Mouse (Mus musculus) C2C12 (cell line): ENCODE data around the gene Msrb3.

Source experiments
- CTCF ChIP-seq: IDR thresholded peaks from one replicate; pipeline ENCODE4 v1.5.1; 2011; ENCODE audit not compliant: control insufficient read depth, insufficient read depth, insufficient read length
- MYOD1 ChIP-seq: IDR thresholded peaks from one replicate; pipeline ENCODE4 v1.6.1; 2011; ENCODE audit warnings: low read depth; ENCODE audit not compliant: control insufficient read depth, insufficient read length

DNA sequence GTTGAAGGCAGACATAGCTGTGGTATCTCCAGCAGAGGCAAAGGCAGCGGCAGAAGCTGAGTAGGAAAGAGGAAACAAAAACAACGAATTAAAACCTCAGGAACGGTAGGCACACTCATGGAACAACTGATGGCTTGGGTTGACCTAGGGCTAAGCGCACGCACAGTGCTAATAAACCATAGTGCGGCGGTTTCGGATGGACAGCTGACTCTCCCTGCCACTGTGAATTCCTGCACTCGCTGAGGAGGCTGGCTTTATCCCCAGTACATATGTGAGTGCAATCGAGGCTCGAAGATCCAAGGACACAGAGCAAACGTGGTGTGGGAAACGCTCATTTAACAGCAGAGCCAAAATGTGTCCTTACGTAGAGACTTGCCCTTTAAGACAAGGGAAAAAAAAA, 27.8 kb downstream of the Msrb3 start:
- TF ChIP-seq MYOD1 (no peak), CTCF (no peak)
